Mouse (Mus musculus): ENCODE measurements around the gene Olfr775. TPM values are rescaled to one million over a fixed set of nuclear protein-coding genes. Genes with fewer than 3 reads are reported as not detected.

Gene Olfr775
- not detected in 2 replicates for polyA plus RNA-seq (2014; fragmentation: Nextera tagmentation; extraction: Ambion mirVana)

DNA sequence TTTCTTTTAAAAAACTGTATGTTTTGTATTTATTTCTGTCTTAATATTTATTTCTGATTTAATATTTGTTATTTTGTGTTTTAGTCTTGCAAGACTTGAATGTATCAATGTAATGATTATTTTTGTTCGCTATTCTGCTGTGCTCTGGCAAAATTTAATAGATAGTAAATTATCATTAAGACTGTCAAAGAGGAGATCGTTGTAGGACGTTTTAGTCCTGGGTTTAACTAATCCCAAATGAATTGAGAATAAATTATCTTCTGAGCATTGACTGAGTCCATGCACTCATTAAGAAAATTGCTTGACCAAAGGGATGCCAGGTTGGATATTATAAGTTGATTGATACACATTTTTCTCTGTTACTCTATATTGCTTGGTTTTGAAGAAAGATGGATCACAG is at the start of gene Olfr775:
Gene Olfr775 (plus strand): TSS at position 301 of the 400 bp plus-strand sequence.
- WGBS = 69% methylated on average over 3 of the region's 3 CpGs
- H3K9me3 ChIP-seq (ENCODE audit: control insufficient read depth, low read length) = no peaks in the 10 kb centered on the region
- no peaks in the 10 kb centered on the region for H3K4me1 ChIP-seq (replicated peaks; ENCODE audit: control insufficient read depth, insufficient read depth, low read length)
- ATAC-seq (replicated peaks; ENCODE audit: low FRiP score, low TSS enrichment, low read depth) = no peak
- H3K27ac ChIP-seq (ENCODE audit: low read depth) = no peak within 1 kb of the TSS
- DNase-seq (ENCODE audit: low spot score) = no peak
- H3K4me2 ChIP-seq (ENCODE audit: low read length) = no peak within 1 kb of the TSS
- H3K4me3 ChIP-seq (ENCODE audit: low read depth, low read length) = no peak within 1 kb of the TSS
- no peaks in the 10 kb centered on the region for H3K27me3 ChIP-seq (replicated peaks; ENCODE audit: control insufficient read depth, insufficient read depth, low read length)
- no peak within 1 kb of the TSS for H3K9ac ChIP-seq (ENCODE audit: low read length)
- H3K36me3 ChIP-seq (ENCODE audit: control insufficient read depth, insufficient read depth, low read length) = no peaks in the 10 kb centered on the region

DNA sequence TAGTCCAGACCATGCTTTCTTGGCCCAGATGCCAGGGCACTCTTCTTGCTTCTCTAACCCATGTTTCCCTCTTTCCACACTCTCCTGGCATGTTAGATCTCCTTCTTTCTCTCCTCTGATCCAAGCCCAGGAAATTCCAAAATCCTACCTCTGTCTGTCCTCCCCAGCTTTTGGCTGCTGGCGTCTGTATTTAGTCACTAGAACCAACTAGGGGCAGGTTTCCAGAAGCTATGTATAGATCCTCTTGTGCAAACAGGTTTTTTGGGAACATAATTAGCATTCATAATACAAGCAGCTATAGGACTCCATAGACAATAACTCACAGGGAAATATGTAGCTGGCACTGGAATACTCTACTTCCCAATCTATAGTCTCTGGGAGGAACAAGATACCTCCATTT is 17.5 kb upstream of the Olfr775 start:
- ATAC-seq (replicated peaks; ENCODE audit: low FRiP score, low TSS enrichment, low read depth) (no peak), DNase-seq (ENCODE audit: low spot score) (no peak)
- no peak overlapping the region for H3K4me3 ChIP-seq (ENCODE audit: low read depth, low read length)
- no peak overlapping the region for H3K4me2 ChIP-seq (ENCODE audit: low read length)
- no peaks in the 10 kb centered on the region for H3K36me3 ChIP-seq (ENCODE audit: control insufficient read depth, insufficient read depth, low read length)
- H3K27me3 ChIP-seq (replicated peaks; ENCODE audit: control insufficient read depth, insufficient read depth, low read length) = no peaks in the 10 kb centered on the region
- no peaks in the 10 kb centered on the region for H3K4me1 ChIP-seq (replicated peaks; ENCODE audit: control insufficient read depth, insufficient read depth, low read length)
- 88% methylated on average over 1 of the region's 1 CpGs for WGBS
- H3K9me3 ChIP-seq (ENCODE audit: control insufficient read depth, low read length) = no peaks in the 10 kb centered on the region
- no peak overlapping the region for H3K27ac ChIP-seq (ENCODE audit: low read depth)
- H3K9ac ChIP-seq (ENCODE audit: low read length) = no peak overlapping the region

DNA sequence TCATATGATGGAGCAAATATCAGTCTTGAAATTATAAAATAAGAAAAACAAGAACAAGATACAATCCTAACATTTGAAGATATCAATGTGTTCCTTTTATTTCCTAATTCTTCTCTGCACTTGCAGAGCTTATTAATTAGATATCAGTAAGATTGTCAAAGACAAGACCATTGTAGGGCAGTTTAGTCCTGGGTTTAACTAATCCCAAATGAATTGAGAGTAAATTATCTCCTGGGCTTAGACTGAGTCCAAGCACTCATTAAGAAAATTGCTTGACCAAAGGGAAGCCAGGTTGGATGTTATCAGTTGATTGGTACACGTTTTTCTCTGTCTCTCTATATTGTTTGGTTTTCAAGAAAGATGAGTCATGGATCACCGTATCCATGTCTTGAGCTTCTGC is 12.3 kb upstream of the Olfr775 start, which contains the start of gene Olfr774:
Gene Olfr774 (plus strand): TSS at position 301 of the 400 bp plus-strand sequence.
- no peaks in the 10 kb centered on the region for H3K27me3 ChIP-seq (replicated peaks; ENCODE audit: control insufficient read depth, insufficient read depth, low read length)
- H3K36me3 ChIP-seq (ENCODE audit: control insufficient read depth, insufficient read depth, low read length) = no peaks in the 10 kb centered on the region
- no peak for ATAC-seq (replicated peaks; ENCODE audit: low FRiP score, low TSS enrichment, low read depth)
- H3K9me3 ChIP-seq (ENCODE audit: control insufficient read depth, low read length) = no peaks in the 10 kb centered on the region
- WGBS = 72% methylated on average over 2 of the region's 2 CpGs
- no peak within 1 kb of the TSS for H3K9ac ChIP-seq (ENCODE audit: low read length)
- H3K4me2 ChIP-seq (ENCODE audit: low read length) = no peak within 1 kb of the TSS
- H3K27ac ChIP-seq (ENCODE audit: low read depth) = no peak within 1 kb of the TSS
- no peaks in the 10 kb centered on the region for H3K4me1 ChIP-seq (replicated peaks; ENCODE audit: control insufficient read depth, insufficient read depth, low read length)
- DNase-seq (ENCODE audit: low spot score) = no peak
- H3K4me3 ChIP-seq (ENCODE audit: low read depth, low read length) = no peak within 1 kb of the TSS

GRCm38 (mm10) chr10:129258827-129259226 is 10.6 kb downstream of the Olfr775 start, which contains the start of gene Olfr776:
Olfr776 (plus strand) TSS chr10:129259127.
- Histone ChIP-seq H3K27ac (ENCODE audit: low read depth) (no peak within 1 kb of the TSS), H3K27me3 (replicated peaks; ENCODE audit: control insufficient read depth, insufficient read depth, low read length) (no peaks in the 10 kb centered on the region), H3K9me3 (ENCODE audit: control insufficient read depth, low read length) (no peaks in the 10 kb centered on the region), H3K36me3 (ENCODE audit: control insufficient read depth, insufficient read depth, low read length) (no peaks in the 10 kb centered on the region), H3K9ac (ENCODE audit: low read length) (no peak within 1 kb of the TSS), H3K4me2 (ENCODE audit: low read length) (no peak within 1 kb of the TSS), H3K4me1 (replicated peaks; ENCODE audit: control insufficient read depth, insufficient read depth, low read length) (no peaks in the 10 kb centered on the region), H3K4me3 (ENCODE audit: low read depth, low read length) (no peak within 1 kb of the TSS)
- DNase-seq (ENCODE audit: low spot score) (no peak), ATAC-seq (replicated peaks; ENCODE audit: low FRiP score, low TSS enrichment, low read depth) (no peak)

GRCm38 (mm10) chr10:129271081-129271535 is 22.9 kb downstream of the Olfr775 start, which contains the start of gene Olfr777:
Olfr777 (minus strand) TSS chr10:129271485.
- ATAC-seq (replicated peaks; ENCODE audit: low FRiP score, low TSS enrichment, low read depth) = no peak
- no peaks in the 10 kb centered on the region for H3K27me3 ChIP-seq (replicated peaks; ENCODE audit: control insufficient read depth, insufficient read depth, low read length)
- no peak within 1 kb of the TSS for H3K4me2 ChIP-seq (ENCODE audit: low read length)
- WGBS = 88% methylated on average over 2 of the region's 2 CpGs
- H3K4me1 ChIP-seq (replicated peaks; ENCODE audit: control insufficient read depth, insufficient read depth, low read length) = no peaks in the 10 kb centered on the region
- H3K27ac ChIP-seq (ENCODE audit: low read depth) = no peak within 1 kb of the TSS
- no peak within 1 kb of the TSS for H3K4me3 ChIP-seq (ENCODE audit: low read depth, low read length)
- H3K36me3 ChIP-seq (ENCODE audit: control insufficient read depth, insufficient read depth, low read length) = no peaks in the 10 kb centered on the region
- H3K9me3 ChIP-seq (ENCODE audit: control insufficient read depth, low read length) = no peaks in the 10 kb centered on the region
- no peak within 1 kb of the TSS for H3K9ac ChIP-seq (ENCODE audit: low read length)
- DNase-seq (ENCODE audit: low spot score) = no peak

Other genes starting within 250 kb of the Olfr775 start
- gene Olfr763, start 237.6 kb upstream of the Olfr775 start, polyA plus RNA-seq (2014; fragmentation: Nextera tagmentation; extraction: Ambion mirVana) = not detected in 2 replicates
- gene Olfr764-ps1, start 208.5 kb upstream of the Olfr775 start, polyA plus RNA-seq (2014; fragmentation: Nextera tagmentation; extraction: Ambion mirVana) = not detected in 2 replicates
- gene Olfr765, start 198.4 kb upstream of the Olfr775 start, polyA plus RNA-seq (2014; fragmentation: Nextera tagmentation; extraction: Ambion mirVana) = not detected in 2 replicates
- gene Olfr766-ps1, start 179.4 kb upstream of the Olfr775 start, polyA plus RNA-seq (2014; fragmentation: Nextera tagmentation; extraction: Ambion mirVana) = not detected in 2 replicates
- not detected in 2 replicates for gene Olfr767, start 165.5 kb upstream of the Olfr775 start, polyA plus RNA-seq (2014; fragmentation: Nextera tagmentation; extraction: Ambion mirVana)
- not detected in 2 replicates for gene Olfr768, start 149.0 kb upstream of the Olfr775 start, polyA plus RNA-seq (2014; fragmentation: Nextera tagmentation; extraction: Ambion mirVana)
- gene Olfr769, start 130.6 kb upstream of the Olfr775 start, polyA plus RNA-seq (2014; fragmentation: Nextera tagmentation; extraction: Ambion mirVana) = not detected in 2 replicates
- gene Olfr770, start 109.4 kb upstream of the Olfr775 start, polyA plus RNA-seq (2014; fragmentation: Nextera tagmentation; extraction: Ambion mirVana) = not detected in 2 replicates
- gene Olfr771, start 83.7 kb upstream of the Olfr775 start, polyA plus RNA-seq (2014; fragmentation: Nextera tagmentation; extraction: Ambion mirVana) = not detected in 2 replicates
- not detected in 2 replicates for gene Olfr772, start 70.5 kb upstream of the Olfr775 start, polyA plus RNA-seq (2014; fragmentation: Nextera tagmentation; extraction: Ambion mirVana)
- gene Olfr773, start 61.0 kb upstream of the Olfr775 start, polyA plus RNA-seq (2014; fragmentation: Nextera tagmentation; extraction: Ambion mirVana) = not detected in 2 replicates
- not detected in 2 replicates for gene Olfr774, start 12.2 kb upstream of the Olfr775 start, polyA plus RNA-seq (2014; fragmentation: Nextera tagmentation; extraction: Ambion mirVana)
- not detected in 2 replicates for gene Olfr776, start 10.7 kb downstream of the Olfr775 start, polyA plus RNA-seq (2014; fragmentation: Nextera tagmentation; extraction: Ambion mirVana)
- gene Olfr777, start 23.1 kb downstream of the Olfr775 start, polyA plus RNA-seq (2014; fragmentation: Nextera tagmentation; extraction: Ambion mirVana) = not detected in 2 replicates
- not detected in 2 replicates for gene Olfr780, start 69.7 kb downstream of the Olfr775 start, polyA plus RNA-seq (2014; fragmentation: Nextera tagmentation; extraction: Ambion mirVana)
- gene Olfr781, start 80.4 kb downstream of the Olfr775 start, polyA plus RNA-seq (2014; fragmentation: Nextera tagmentation; extraction: Ambion mirVana) = not detected in 2 replicates
- not detected in 2 replicates for gene Olfr782, start 100.4 kb downstream of the Olfr775 start, polyA plus RNA-seq (2014; fragmentation: Nextera tagmentation; extraction: Ambion mirVana)
- 0.11 and 0.20 TPM in 2 replicates for gene Olfr784, start 135.7 kb downstream of the Olfr775 start, polyA plus RNA-seq (2014; fragmentation: Nextera tagmentation; extraction: Ambion mirVana)
- gene Olfr785, start 157.0 kb downstream of the Olfr775 start, polyA plus RNA-seq (2014; fragmentation: Nextera tagmentation; extraction: Ambion mirVana) = not detected in 2 replicates
- gene Olfr786, start 178.9 kb downstream of the Olfr775 start, polyA plus RNA-seq (2014; fragmentation: Nextera tagmentation; extraction: Ambion mirVana) = not detected in 2 replicates
- gene Olfr787, start 213.4 kb downstream of the Olfr775 start, polyA plus RNA-seq (2014; fragmentation: Nextera tagmentation; extraction: Ambion mirVana) = not detected in 2 replicates
- gene Olfr788, start 222.6 kb downstream of the Olfr775 start, polyA plus RNA-seq (2014; fragmentation: Nextera tagmentation; extraction: Ambion mirVana) = not detected in 2 replicates
- not detected in 2 replicates for gene Olfr789, start 236.3 kb downstream of the Olfr775 start, polyA plus RNA-seq (2014; fragmentation: Nextera tagmentation; extraction: Ambion mirVana)

Measured in intestine, embryonic 14.5 days (tissue).